Mouse (Mus musculus) bone marrow, adult 2 months (tissue): ENCODE measurements around the gene Gas7. TPM values are rescaled to one million over a fixed set of nuclear protein-coding genes. Genes with fewer than 3 reads are reported as not detected.

Experiments
- H3K27ac ChIP-seq: fragments of 200-500 bp; 2 replicates; pipeline ENCODE4 v1.5.1; 2012; ENCODE audit warnings: low read depth, mild to moderate bottlenecking, control low read depth, inconsistent platforms, low read length; ENCODE audit not compliant: control insufficient read depth, poor library complexity, insufficient read depth
- H3K4me1 ChIP-seq: fragments of 200-500 bp; 2 replicates; pipeline ENCODE4 v1.6.1; 2011; ENCODE audit warnings: low read length; ENCODE audit not compliant: control insufficient read depth, insufficient read depth
- H3K4me3 ChIP-seq: fragments of 200-500 bp; replicated peaks from 2 replicates; pipeline ENCODE3; 2011; ENCODE audit warnings: mild to moderate bottlenecking, low read depth, low read length, control low read depth; ENCODE audit not compliant: control insufficient read depth
- CTCF ChIP-seq: fragments of 200-500 bp; IDR thresholded peaks from 2 replicates; pipeline ENCODE4 v1.5.1; 2011; ENCODE audit warnings: low read length, control low read depth; ENCODE audit not compliant: control insufficient read depth, insufficient read depth
- POLR2A ChIP-seq: fragments of 200-500 bp; IDR thresholded peaks from 2 replicates; pipeline ENCODE4 v1.6.1; 2011; ENCODE audit warnings: low read depth, mild to moderate bottlenecking, control low read depth, low read length, borderline replicate concordance; ENCODE audit not compliant: control insufficient read depth
- WGBS: fragments of 180-500 bp; shearing (Covaris S2); methylation state at CpG from one replicate; pipeline ENCODE4 v1.1.7; 2018; 5-methylcytosine and 5-hydroxymethylcytosine counted together
- polyA plus RNA-seq: library from polyadenylated mRNA; stranded (reverse); fragments of >200 nt; gene quantifications from 2 replicates; pipeline ENCODE4 v1.2.4, GENCODE M21; 2011; ENCODE audit warnings: low replicate concordance; ENCODE audit not compliant: missing spikeins, insufficient read depth, insufficient read length

Gas7 gene
- polyA plus RNA-seq, 1 experiment, result 18.1 TPM

- H3K27ac ChIP-seq, result no peak overlapping the region
- H3K4me3 ChIP-seq, result no peak overlapping the region
- H3K4me1 ChIP-seq, result no peaks in the 10 kb centered on the region
- 32% methylated on average over 5 of the region's 5 CpGs for WGBS
- no peak for TF ChIP-seq POLR2A
- peak; percentile 88 for TF ChIP-seq CTCF
These were observed 192.5 kb downstream of the Gas7 start for GRCm38 (mm10) chr11:67647745-67648144.

GRCm38 (mm10) chr11:67648651-67649407 is 193.6 kb downstream of the Gas7 start:
- no peak for TF ChIP-seq POLR2A
- Histone ChIP-seq H3K4me3 (no peak overlapping the region), H3K4me1 (no peaks in the 10 kb centered on the region), H3K27ac (no peak overlapping the region)
- WGBS, result 69% methylated on average over 11 of the region's 11 CpGs

GRCm38 (mm10) chr11:67649971-67650707 is 194.9 kb downstream of the Gas7 start:
- Histone ChIP-seq H3K27ac (no peak overlapping the region), H3K4me1 (no peaks in the 10 kb centered on the region), H3K4me3 (no peak overlapping the region)
- 49% methylated on average over 10 of the region's 10 CpGs for WGBS
- no peak for TF ChIP-seq POLR2A
- TF ChIP-seq CTCF, result peak; percentile 8; the same call in 1 of the 2 replicates

GRCm38 (mm10) chr11:67651731-67652130 is 196.5 kb downstream of the Gas7 start:
- H3K4me1 ChIP-seq, result no peaks in the 10 kb centered on the region
- 71% methylated on average over 6 of the region's 6 CpGs for WGBS
- TF ChIP-seq POLR2A, result no peak
- no peak for TF ChIP-seq CTCF
- H3K27ac ChIP-seq, result no peak overlapping the region
- no peak overlapping the region for H3K4me3 ChIP-seq

- Histone ChIP-seq H3K4me3 (no peak overlapping the region), H3K27ac (no peak overlapping the region), H3K4me1 (no peaks in the 10 kb centered on the region)
- 15% methylated on average over 14 of the region's 14 CpGs for WGBS
- TF ChIP-seq CTCF (peak; percentile 50; the same call in 1 of the 2 replicates), POLR2A (no peak)
These were observed 197.1 kb downstream of the Gas7 start for GRCm38 (mm10) chr11:67652194-67652892.

GRCm38 (mm10) chr11:67652893-67653255 is 197.6 kb downstream of the Gas7 start:
- no peaks in the 10 kb centered on the region for H3K4me1 ChIP-seq
- H3K4me3 ChIP-seq, result no peak overlapping the region
- 37% methylated on average over 6 of the region's 6 CpGs for WGBS
- TF ChIP-seq CTCF (no peak), POLR2A (no peak)
- no peak overlapping the region for H3K27ac ChIP-seq

- WGBS, result 84% methylated on average over 9 of the region's 9 CpGs
- TF ChIP-seq CTCF, result no peak
- no peak for TF ChIP-seq POLR2A
- Histone ChIP-seq H3K4me1 (no peaks in the 10 kb centered on the region), H3K4me3 (no peak overlapping the region), H3K27ac (no peak overlapping the region)
These were observed 198.4 kb downstream of the Gas7 start for GRCm38 (mm10) chr11:67653521-67654090.

- WGBS, result 83% methylated on average over 4 of the region's 4 CpGs
- TF ChIP-seq POLR2A (no peak), CTCF (no peak)
- H3K27ac ChIP-seq, result no peak overlapping the region
- H3K4me3 ChIP-seq, result no peak overlapping the region
- no peaks in the 10 kb centered on the region for H3K4me1 ChIP-seq
These were observed 199.3 kb downstream of the Gas7 start for GRCm38 (mm10) chr11:67654514-67654913.
